ENCODE assay signal across 12 mouse cellular contexts in the genomic region with DNA sequence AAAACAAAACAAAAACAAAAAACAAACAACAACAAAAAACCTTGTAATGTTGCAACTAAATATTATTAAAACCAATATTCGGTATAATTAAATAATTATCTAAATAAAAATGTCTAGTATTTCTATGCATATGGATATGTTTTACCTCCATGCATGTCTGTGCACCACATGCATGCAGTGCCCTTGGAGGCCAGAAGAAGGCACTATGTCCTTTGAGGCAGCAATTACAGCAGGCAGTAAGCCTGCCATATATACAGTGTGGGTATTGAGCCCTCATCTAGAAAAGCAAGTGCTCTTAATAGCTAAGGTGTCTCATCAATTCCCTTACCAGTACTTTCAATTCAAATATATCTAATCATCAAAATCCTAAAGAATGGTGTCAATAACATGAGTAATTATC. TPM values are rescaled to one million over a fixed set of nuclear protein-coding genes. Genes with fewer than 3 reads are reported as not detected.
DNase-seq lines count a peak whose midpoint lies in the region; ATAC-seq and TF ChIP-seq lines count a peak whose summit lies in the region.
"Had no signal": no experiment of that assay in that cellular context is flagged by ENCODE, and none has a peak within 500 bp of the region (broad histone marks: within the 10 kb centered on the region; RNA-seq: fewer than 3 reads in every experiment).

No protein-coding gene starts in this region.

- H3K4me1 ChIP-seq in lung, embryonic 14.5 days (ENCODE audit: insufficient read depth): no peaks in the 10 kb centered on the region
- H3K4me1 ChIP-seq: hindbrain, embryonic 13.5 days had no signal

- no peak for ATAC-seq in lung, embryonic 14.5 days (ENCODE audit: insufficient read depth)

- H3K9ac ChIP-seq in lung, embryonic 14.5 days: no peak overlapping the region
- H3K9ac ChIP-seq: hindbrain, embryonic 13.5 days had no signal

- DNase-seq in gastrocnemius, adult 2 months: no peak
- DNase-seq in gastrocnemius, postnatal 36 days: no peak
- DNase-seq in lung, embryonic 14.5 days: no peak
- DNase-seq in lung, postnatal 10 days: no peak
- DNase-seq in R1 (ENCODE audit: low read depth, low spot score): peak; percentile 44
- peak; percentile 15 for DNase-seq in thymus, postnatal 0 days (ENCODE audit: low spot score)
- no peak for DNase-seq in cerebellum, adult 11 months
- no peak for DNase-seq in ovary, postnatal 14 days (ENCODE audit: low spot score)
- DNase-seq: heart, adult 11 months; kidney, postnatal 10 days had no signal

- 92% methylated on average over 1 of the region's 1 CpGs for WGBS in lung, embryonic 14.5 days

- H3K27me3 ChIP-seq in lung, embryonic 14.5 days (ENCODE audit: insufficient read depth, low read length): no peaks in the 10 kb centered on the region
- H3K27me3 ChIP-seq: hindbrain, embryonic 13.5 days had no signal

- H3K9me3 ChIP-seq in lung, embryonic 14.5 days (ENCODE audit: low read depth, low read length): no peaks in the 10 kb centered on the region
- H3K9me3 ChIP-seq: hindbrain, embryonic 13.5 days had no signal

- intact Hi-C loops in gastrocnemius, adult 2 months (cut with DNase I): no loop called here
- intact Hi-C loops in gastrocnemius, postnatal 36 days (cut with DNase I): no loop called here

- peaks cover 19% of the 10 kb centered on the region for H3K36me3 ChIP-seq in lung, embryonic 14.5 days (ENCODE audit: insufficient read depth)

- no peak overlapping the region for H3K4me2 ChIP-seq in lung, embryonic 14.5 days
- H3K4me2 ChIP-seq: hindbrain, embryonic 13.5 days had no signal

- peak; percentile 25; the same call in 1 of the 2 replicates for TF ChIP-seq CTCF in gastrocnemius, adult 2 months (IDR thresholded peaks at IDR 0.05)
- TF ChIP-seq CTCF in lung, embryonic 14.5 days (IDR thresholded peaks at IDR 0.05; ENCODE audit: low read depth): peak; percentile 26; the same call in 1 of the 2 replicates

- H3K4me3 ChIP-seq in gastrocnemius, adult 2 months: no peak overlapping the region
- H3K4me3 ChIP-seq in lung, embryonic 14.5 days (ENCODE audit: low read depth, low read length): no peak overlapping the region
- H3K4me3 ChIP-seq: hindbrain, embryonic 13.5 days; myocyte had no signal

- H3K27ac ChIP-seq in gastrocnemius, adult 2 months: no peak overlapping the region
- no peak overlapping the region for H3K27ac ChIP-seq in lung, embryonic 14.5 days (ENCODE audit: low read depth)
- H3K27ac ChIP-seq: hindbrain, embryonic 13.5 days had no signal

RNA-seq across cellular contexts. Expression of a gene that starts 37.9 kb away (rescaled TPM):
- total RNA-seq in gastrocnemius, adult 2 months (2021): 10 to 100 TPM in 1 of 2 experiments, 1 to 10 TPM in 1; 9.5 to 12.1 TPM
- total RNA-seq in gastrocnemius, postnatal 36 days (2021): 1 to 10 TPM; 6.3 to 8.8 TPM
- polyA plus RNA-seq in lung, embryonic 14.5 days (2014; fragmentation: Nextera tagmentation; extraction: Ambion mirVana): 36.8 and 38.1 TPM in 2 replicates
- polyA plus RNA-seq in thymus, postnatal 0 days (2015; fragmentation: Nextera tagmentation; extraction: Ambion mirVana): 29.1 and 32.9 TPM in 2 replicates

Comparison
In these comparisons a context has a peak if more than half of its experiments do, and no peak if none do; other contexts are left out.
1. DNase-seq: peak in R1 (single experiment) and thymus, postnatal 0 days (single experiment); none in gastrocnemius, adult 2 months (single experiment), gastrocnemius, postnatal 36 days (0 of 2), lung, embryonic 14.5 days (single experiment), lung, postnatal 10 days (single experiment), cerebellum, adult 11 months (single experiment) and ovary, postnatal 14 days (single experiment).